Mouse (Mus musculus): ENCODE results near the gene Gch1.

Gch1 gene

DNA sequence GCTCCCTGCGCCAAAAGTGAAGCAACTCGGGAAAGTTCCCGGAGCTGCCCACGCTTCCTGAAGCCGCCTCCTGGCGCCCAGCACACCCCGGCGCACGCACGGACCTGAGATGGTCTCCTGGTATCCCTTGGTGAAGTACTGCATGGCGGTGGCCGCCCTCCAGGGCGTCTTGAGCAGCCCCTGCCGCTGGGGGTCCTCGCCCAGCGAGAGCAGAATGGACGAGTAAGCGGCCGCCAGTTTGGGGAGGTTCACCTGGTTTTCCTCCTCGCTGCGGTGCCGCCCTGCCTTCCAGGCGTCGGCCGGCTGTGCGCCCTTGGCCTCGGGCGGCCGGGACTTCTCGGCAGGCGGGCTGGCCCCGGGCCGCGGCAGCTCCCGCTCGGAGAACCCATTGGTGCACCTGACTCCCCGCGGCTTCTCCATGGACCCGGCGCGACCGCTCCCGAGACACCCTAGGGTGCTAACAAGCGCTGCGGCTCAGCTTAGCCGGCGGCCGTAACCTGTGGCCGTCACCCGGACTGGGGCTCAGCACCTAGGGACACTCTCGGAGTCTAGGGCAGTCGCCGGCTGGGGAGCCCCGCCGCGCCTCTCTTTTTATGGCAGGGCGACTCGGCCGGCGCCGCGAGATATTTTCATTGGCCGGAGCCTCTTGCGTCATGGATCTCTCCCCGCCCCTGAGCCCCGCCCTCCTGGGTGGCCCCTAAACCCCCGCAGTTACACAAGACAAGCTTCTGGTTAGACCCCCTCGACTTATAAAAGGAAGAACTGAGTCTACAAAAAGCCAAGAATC is at the start of gene Gch1:
Gene Gch1 (minus strand): TSS at position 566 of the 787 bp plus-strand sequence.
- peak; percentile 53 for DNase-seq (ENCODE audit: low spot score)

GRCm38 (mm10) chr14:47237286-47237685 is 48.1 kb upstream of the Gch1 start:
- DNase-seq (ENCODE audit: low spot score) = no peak

- no peak for DNase-seq (ENCODE audit: low spot score)
Measured at GRCm38 (mm10) chr14:47236491-47236890, 47.3 kb upstream of the Gch1 start.

- no peak for DNase-seq (ENCODE audit: low spot score)
Measured at GRCm38 (mm10) chr14:47234526-47235250, 45.5 kb upstream of the Gch1 start.

GRCm38 (mm10) chr14:47234032-47234431 is 44.8 kb upstream of the Gch1 start:
- no peak for DNase-seq (ENCODE audit: low spot score)

DNA sequence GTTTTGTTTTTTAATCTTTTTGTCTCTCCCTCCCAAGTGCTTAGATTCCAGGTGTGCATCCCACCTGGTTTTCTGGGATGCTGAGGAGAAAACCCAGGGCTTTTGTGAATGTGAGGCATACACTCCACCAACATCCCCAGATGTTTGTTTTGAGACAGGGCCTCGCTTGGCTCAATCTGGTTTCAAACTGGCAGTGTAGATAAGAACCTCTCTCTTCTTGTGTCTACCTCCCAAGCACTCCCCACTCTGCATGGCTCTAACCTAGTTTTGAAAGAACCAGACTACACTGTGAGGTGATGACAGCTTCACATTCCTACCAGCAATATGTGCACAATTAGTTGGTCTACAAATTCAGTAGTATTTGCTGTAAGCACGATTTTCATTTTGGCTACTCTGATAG is 44.4 kb upstream of the Gch1 start:
- DNase-seq (ENCODE audit: low spot score) = no peak

GRCm38 (mm10) chr14:47229796-47230376 is 40.7 kb upstream of the Gch1 start:
- DNase-seq (ENCODE audit: low spot score) = no peak

- no peak for DNase-seq (ENCODE audit: low spot score)
Measured at GRCm38 (mm10) chr14:47225931-47226330, 36.7 kb upstream of the Gch1 start.

GRCm38 (mm10) chr14:47224476-47225325 is 35.5 kb upstream of the Gch1 start:
- DNase-seq (ENCODE audit: low spot score) = no peak

- no peak for DNase-seq (ENCODE audit: low spot score)
Measured at GRCm38 (mm10) chr14:47222631-47223450, 33.6 kb upstream of the Gch1 start.

DNA sequence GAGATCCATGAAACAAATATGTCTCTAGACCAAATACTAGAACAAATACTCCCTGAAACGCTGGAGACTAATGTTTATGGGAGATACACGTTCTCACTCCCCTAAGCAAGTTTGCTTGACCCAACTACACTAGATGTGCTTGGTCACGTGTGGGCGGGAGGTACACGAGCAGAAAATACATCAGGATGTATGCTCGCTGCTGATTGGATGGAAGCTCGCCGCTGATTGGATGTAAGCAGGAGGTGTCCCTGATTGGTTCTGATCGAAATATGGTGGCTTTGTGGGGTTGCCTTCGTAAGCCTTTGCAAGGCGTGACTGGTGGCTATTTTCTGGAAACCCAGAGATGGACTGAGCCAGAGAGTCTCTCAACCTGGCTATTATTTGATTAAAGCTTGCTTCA is 32.4 kb upstream of the Gch1 start:
- no peak for DNase-seq (ENCODE audit: low spot score)

DNA sequence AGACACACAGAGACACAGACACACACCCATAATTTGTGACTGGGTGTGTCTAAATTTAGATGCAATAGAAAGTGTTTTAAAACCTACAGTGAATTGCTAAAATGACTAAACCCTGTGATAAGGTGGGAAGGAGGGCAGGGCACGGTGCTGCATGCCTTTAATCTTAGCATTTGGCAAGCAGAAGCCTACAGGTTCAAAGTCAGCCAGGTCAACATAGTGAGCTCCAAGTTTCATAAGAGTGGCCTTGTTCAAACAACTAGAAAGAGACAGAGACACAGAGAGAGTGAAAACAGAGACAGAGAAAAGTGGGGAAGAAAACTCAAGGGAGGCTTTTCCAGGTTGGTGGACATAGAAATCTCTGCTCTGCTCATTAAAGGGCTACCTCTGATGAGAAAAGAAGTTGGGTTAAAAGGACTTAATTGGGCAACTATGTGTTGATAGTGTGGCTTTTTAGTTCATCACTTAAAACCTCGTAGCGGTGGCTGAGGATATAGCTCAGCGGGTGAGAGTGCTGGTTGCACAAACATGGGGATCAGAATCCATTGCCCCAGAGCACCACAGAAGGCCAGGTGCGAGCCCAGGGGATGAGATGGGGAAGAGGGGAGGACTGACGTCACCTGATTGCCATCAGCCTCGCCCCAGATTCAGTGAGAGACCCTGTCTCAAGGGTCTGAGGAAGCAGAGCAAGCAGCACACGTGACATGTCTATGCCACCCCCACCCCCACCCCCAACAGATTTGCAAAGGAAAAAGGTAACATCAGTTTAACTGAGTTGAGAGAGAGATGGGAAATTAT is 31.2 kb upstream of the Gch1 start:
- no peak for DNase-seq (ENCODE audit: low spot score)

DNA sequence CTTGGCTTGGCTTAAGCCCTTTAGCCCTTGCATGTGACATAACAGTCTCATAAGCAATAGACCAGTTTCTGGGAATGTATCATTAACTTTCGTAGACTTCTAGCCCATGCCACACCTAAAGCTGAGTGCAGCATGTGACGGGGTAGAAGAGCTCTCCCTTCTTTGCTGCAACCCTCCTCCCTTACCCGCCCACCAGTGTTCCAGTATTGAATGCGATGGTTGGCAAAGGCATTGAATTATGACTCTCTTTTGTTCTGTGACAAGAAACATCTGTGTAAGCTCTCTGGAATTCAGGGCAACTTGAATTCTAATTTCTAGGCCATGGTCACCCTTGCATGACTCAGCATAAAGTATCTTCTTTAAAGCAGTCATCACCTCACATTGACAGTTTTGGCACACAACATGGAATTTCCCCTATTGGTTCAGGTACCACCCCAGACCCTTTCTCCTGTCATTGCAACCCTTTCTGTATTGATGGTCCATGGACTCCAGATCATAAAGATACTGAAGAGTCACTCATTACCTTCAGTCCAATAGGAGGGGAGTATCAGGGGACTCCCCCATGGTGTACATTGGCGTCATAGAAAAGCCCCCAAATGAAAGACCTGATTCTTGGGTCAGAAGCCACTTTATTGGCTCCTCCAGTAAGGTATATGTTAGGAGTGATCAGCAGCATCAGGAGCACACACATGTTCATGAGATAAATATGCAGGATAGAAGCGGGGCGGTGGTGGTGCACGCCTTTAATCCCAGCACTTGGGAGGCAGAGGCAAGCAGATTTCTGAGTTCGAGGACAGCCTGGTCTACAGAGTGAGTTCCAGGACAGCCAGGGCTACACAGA is 29.8 kb upstream of the Gch1 start:
- DNase-seq (ENCODE audit: low spot score) = no peak

DNA sequence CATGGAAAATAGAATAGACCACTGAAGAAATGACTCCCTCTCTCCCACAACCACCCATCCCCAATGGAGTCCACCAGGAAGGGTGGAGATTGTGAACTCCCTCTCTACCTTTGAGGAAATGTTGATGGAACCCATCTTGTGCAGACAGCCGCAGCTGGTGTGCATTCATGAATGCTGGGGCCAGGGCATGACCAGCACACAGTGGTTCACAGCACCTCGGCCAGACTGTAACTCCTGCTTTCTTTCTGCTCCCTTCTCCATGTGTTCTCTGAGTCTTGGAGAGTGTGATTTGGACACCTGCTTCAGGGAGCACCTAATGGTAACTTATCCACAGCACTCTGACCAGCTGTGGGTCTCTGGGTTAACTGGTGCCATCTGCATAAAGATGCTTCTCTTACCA is 27.3 kb upstream of the Gch1 start:
- DNase-seq (ENCODE audit: low spot score) = no peak

DNA sequence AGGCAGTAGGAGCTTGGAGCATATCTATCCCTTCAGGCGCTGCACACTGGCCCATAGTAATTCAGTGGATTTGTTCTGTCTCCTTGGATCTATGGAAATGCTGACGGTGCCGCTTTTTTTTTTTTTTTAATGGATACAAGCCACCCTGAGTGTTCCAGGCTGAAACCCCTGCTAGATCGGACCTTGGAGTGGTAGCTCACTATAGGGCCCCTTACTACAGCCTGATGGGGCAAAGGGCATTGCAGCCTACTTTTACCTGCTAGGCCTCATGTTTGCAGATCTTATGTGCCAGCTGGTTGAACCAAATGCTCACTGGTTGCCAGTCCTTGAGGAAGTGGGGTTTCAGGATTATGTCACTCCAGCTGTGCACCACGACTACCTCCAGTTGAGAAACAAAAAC is 25.2 kb upstream of the Gch1 start:
- DNase-seq (ENCODE audit: low spot score) = no peak

DNA sequence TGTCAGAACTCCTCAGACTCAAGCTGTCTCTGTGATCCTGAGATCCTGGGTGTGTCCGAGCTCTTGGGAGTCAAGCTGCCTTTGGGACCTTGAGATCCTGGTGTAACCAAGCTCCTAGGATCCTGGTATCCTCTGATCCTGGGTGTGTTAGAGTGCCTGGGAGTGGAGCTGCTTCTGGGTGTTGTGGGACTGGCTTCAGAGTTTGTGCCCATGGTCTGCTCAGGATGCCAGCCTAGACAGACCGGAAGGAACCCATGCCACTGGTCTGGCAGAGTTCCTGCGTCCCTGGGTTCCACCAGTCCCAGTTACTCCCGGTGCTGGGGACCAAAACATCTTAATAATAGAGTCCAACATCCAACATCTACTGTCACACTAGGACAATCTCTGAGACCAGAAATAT is 24.1 kb upstream of the Gch1 start:
- DNase-seq (ENCODE audit: low spot score) = no peak

DNA sequence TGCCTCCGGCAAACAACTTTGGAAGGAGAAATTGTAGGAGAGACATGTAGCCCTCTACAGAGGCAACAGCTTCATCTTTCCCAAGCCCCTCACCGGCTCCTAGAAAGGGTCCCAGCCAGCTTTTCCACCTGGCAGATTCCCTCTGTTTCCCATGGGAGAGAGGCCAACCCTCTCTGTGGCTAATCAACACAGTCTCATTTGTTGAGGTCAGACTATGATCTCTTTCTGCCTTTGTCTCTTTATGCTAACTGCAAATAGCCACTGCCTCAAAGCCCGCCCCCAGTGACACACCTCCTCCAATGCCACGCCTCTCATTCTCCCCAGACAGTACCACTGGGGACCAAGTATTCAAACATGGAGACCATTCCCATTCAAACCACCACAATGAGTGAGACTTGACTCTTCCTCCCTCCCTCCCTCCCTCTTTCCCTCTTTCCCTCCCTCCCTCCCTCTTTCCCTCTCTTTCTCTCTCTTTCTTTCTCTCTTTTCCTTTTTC is 20.5 kb upstream of the Gch1 start:
- DNase-seq (ENCODE audit: low spot score) = no peak

GRCm38 (mm10) chr14:47208564-47209493 is 19.6 kb upstream of the Gch1 start:
- no peak for DNase-seq (ENCODE audit: low spot score)

Measured in embryo, embryonic 10 days (tissue).